Mouse (Mus musculus) right cerebral cortex, postnatal 4 days (tissue): ENCODE measurements around the gene Myl9.

Experiments used
- DNase-seq: peaks from one replicate; pipeline ENCODE4 v3.0.0-alpha.2; 2022

The Myl9 gene

GRCm38 (mm10) chr2:156774738-156775454 lies at the start of gene Myl9:
Gene Myl9, plus strand, starts transcription at chr2:156775420.
- no peak for DNase-seq

DNA sequence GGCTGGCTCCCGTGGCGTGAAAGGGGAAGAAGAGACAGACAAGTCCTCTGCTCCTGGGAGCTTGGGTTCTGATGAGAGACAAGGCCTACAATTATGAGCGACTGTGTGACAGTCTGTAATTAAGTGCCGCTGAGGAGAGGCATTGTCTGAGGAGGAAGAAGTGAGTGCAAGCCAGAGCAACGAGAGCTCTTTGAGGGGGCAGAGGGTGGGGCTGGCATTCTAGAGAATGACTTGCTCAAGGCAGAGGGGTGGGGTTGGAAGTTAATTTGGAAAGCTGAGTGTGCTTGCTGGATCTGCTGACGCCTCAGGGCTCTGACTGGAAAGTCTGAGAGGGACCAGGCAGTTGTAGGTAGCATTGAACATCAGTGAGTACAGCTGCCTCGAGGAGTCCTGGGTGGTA lies 48.9 kb upstream of the Myl9 start:
- no peak for DNase-seq

DNA sequence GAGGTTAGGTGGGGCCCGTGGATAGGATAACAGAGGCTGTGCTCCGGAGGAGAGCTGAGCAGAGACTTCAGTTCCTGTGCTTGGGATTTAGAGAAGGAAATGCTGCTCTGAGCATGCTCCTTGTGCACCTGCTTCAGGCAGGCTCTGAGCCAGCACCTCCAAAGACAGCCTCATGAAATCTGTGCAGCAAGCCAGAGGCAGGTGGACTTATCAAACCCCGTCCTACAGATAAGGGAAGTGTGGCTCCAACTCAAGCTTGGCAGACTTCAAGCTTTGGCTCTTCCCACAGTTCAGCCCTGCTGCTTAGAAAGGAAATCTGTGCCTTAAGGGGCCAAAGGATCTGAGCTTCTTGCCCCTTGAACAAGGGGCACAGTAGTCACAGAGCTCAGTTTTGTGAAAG lies 48.3 kb upstream of the Myl9 start:
- no peak for DNase-seq

DNA sequence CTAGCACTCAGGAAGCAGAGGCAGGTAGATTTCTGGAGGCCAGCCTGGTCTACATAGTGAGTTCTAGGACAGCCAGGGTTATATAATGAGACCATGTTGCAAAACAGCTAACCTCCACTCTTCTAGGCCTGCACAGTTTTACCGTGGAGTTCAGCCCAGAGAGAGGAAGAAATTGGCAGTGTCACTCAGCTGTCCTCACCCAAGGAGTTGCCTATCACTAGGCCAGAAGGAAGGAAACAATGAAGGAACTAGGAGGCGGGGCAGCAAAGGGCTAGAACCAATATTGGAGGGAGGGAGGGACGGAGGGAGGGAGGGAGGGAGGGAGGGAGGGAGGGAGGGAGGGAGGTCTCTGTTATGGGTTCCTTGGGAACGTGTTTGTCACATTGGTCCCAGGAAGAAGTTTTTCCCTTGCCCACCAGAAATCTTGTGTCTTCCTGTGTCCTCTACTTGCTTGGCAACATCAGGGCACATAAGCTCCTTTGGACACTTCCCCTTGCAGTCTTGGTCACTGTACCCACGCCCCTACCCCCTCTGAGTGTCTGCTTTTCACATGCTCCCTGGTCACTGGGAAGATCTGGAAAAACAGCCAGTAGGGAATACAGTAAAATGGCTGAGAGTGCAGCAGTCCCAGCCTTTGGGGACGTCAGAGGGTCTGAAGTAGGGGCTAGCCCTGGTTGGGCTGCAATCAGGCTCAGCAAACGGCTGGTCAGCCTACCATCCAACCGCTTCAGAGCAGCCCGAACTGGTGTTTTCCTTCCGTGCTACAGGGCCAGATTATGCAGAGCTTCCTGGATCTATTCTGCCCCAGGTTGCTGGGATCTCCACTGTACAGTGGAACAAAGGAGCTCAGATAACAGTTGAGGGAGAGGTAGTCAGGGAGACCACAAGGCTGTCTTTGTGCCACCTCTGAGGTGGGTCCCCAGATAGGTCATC lies 45.4 kb upstream of the Myl9 start:
- DNase-seq, result no peak

DNA sequence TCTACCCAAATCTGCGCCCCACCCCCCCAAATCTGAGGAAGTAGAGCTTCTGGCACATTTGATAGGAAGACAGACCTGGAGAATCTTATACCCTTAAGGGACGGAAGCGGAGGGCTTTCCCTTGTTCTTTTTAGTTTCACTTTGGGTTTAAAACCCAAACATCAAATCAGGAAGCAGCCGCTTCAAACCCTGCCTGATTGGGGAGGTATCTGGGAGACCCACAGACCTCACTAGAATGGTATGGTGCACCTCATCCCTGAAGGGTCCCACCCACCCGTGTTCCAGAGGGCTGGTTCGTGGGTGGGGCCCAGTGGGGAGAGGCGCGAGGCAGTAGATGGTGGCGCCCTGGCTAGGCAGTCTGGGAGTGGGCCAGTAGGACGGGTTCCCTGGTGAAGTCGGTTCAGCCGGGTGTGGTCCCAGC lies 44.7 kb upstream of the Myl9 start:
- DNase-seq, result no peak

DNA sequence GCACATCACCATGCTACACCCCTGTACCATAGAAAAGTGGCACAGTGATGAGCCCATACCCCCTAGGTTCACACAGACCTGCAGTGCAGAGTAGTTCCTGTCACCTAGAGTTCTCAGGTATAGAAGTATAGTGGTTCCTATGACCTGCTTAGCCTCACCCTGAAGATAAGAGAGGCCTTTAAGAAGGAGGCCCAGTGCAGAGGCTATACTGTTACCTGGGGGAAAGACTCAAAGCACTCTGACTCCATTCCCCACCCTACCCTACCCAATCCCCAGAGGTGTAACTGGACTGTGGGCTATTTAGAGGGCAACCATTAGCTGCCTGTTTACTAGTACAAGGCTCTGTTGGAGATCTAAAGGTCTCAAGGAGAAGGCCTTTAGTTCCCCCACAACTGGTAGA lies 43.6 kb upstream of the Myl9 start:
- no peak for DNase-seq

GRCm38 (mm10) chr2:156732109-156732508 lies 43.1 kb upstream of the Myl9 start:
- no peak for DNase-seq

DNA sequence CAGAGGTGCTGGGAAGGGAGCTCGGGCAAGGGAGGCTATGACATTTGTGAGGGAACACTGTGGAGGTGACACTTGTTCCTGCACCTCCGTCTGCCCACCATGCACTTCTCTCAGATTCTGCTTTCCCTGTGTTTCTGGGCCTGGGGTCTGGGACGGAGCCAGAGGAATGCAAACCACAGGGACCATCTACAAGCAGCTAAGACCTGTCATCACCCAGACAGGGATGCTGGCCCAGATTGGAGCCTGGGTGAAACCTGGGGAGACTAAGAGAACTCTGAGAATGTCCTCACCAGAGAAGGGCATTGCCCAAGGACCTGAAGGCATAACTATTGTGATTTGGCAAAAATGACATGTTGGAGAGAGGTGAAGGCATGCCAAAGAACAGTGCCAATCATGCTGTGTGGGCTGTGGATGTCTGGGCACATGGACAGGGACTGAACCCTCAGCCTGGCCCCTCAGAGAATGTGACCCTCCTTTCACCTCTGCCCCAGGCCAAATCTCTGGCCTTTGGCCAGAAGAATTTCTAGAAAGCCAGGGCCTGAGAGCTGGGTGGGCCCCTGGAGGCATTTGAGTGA lies 39.4 kb upstream of the Myl9 start:
- no peak for DNase-seq

DNA sequence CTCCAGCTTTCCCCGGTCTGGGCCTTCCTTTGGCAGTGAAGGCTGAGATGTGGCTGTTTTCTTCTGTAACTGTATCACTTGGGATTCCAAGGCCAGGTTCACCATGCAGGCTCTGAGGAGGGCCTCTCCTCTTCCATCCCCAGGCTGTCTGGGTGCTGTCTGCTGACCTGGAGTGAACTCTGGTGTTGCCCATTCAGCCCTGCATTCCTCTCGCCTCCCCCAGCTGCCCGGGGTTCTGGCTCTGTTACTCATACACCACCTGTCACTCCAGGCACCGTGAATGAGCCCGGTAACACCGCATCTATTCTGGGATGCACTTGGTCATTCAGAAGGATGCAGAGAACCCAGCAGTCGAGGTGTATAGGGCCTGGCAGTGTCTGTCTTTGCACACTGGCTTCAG lies 38.4 kb upstream of the Myl9 start:
- DNase-seq, result no peak

GRCm38 (mm10) chr2:156737976-156738375 lies 37.2 kb upstream of the Myl9 start:
- no peak for DNase-seq

- DNase-seq, result no peak
These were observed 34.0 kb upstream of the Myl9 start for GRCm38 (mm10) chr2:156741265-156741664.

DNA sequence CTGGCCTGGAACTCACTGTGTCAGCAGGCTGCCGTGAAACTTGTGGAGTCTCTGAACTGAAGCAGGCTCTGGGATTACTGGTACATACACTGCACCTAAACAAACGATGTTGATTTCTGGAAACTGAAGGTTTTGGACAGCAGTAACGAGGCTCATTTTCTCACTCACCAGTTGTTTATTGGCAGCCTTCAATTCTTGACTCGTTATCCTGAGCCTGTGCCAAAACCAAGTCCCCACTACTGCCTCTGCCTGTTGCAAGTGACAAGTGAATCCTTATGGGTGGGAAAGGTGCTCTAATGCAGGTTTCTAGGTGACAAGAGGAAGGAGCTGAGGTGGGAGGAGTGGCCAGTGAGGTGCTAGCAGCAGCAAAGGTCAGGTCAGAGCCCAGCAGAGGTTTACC lies 33.2 kb upstream of the Myl9 start:
- DNase-seq, result no peak

- no peak for DNase-seq
These were observed 32.0 kb upstream of the Myl9 start for GRCm38 (mm10) chr2:156743248-156743647.

DNA sequence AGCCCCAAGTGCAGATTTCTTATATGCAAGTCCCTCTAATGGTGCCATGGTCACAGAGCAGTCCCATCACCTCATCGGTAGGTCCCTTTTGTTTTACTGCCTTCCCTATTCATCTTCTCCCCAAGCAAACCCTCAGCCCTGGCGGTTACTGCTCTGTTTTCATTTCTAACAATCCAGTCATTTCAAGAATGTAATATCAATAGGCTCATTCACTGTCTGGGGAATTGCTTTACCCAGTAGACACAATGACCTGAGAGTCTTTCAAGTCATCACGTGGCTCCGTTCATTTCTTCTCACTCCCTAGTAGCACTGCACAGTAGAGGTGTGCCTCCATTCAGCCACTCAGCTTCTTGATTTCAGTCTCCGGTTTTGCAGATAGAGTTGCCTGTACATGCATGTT lies 30.8 kb upstream of the Myl9 start:
- no peak for DNase-seq

- no peak for DNase-seq
These were observed 27.9 kb upstream of the Myl9 start for GRCm38 (mm10) chr2:156747315-156747714.

GRCm38 (mm10) chr2:156749687-156750086 lies 25.5 kb upstream of the Myl9 start:
- no peak for DNase-seq

GRCm38 (mm10) chr2:156756937-156757336 lies 18.3 kb upstream of the Myl9 start:
- DNase-seq, result no peak

DNA sequence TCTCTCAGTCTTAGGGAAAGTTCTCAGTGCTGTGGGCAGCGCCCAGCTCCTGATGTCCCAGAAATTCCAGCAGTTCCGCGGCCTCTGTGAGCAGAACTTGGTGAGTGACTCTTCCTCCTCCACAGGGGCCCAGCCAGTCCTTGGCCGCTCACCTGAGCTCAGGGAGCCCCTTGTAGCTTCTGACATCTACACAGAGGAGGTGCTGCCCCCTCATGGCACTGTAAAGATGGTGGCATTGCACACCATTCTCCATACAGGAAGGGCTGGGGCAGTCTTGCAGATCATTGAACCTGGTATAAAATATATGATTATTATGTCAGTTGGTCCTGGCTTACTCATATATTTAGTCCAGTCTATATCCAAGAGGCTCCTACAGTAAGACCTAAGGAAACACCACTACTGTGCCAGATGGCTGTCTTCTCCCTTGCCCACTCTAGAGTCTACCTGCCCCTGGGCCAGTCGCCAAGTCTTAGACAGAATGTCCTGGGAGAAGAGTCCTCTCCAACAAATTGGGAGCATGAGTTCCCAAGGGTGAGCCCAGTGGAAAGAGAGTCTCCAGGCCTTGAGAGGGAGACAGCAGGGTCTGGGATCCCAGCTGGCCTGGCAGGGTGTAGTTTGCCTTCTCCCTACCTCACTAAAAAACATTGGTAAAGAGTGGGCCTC lies 14.2 kb upstream of the Myl9 start:
- DNase-seq, result no peak

DNA sequence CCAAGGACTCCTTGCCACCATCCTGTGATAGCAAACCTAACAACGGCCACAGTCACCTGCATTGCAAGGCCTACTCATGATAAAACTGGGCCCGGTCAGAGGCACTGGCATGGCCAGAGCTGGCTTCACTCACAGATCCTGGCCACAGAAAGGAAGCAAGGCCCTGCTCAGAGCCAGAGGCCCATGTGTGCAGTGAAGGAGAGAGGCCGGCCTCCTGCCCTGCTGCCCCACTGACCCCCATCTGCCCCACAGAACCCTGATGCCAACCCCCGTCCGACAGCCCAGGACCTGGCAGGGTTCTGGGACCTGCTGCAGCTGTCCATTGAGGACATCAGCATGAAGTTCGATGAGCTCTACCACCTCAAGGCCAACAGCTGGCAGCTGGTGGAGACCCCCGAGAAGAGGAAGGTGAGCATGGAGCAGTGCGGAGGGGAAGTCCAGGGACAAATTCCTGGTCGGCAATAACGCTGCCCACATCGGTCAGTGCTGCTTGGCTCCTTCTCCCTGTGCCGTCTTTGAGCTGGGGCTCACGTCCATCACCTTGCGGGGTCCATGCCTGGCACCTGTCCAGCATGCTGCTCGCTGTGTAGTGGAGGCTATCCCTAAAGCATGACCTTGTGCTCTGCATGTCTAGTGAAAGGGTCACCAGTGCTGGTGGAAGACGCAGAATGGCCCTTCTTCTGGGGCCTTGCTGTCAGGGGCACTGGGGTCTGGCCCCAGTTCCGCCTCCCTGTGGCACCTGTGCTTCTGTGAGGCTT lies 13.5 kb upstream of the Myl9 start:
- no peak for DNase-seq

GRCm38 (mm10) chr2:156762499-156762898 lies 12.7 kb upstream of the Myl9 start:
- DNase-seq, result no peak

GRCm38 (mm10) chr2:156763101-156763500 lies 12.1 kb upstream of the Myl9 start:
- DNase-seq, result peak; percentile 39

- no peak for DNase-seq
These were observed 11.2 kb upstream of the Myl9 start for GRCm38 (mm10) chr2:156764022-156764421.

- no peak for DNase-seq
These were observed 10.5 kb upstream of the Myl9 start for GRCm38 (mm10) chr2:156764747-156765146.
